Mouse (Mus musculus) neural tube, embryonic 10.5 days (tissue): ENCODE measurements around the gene Gm36028.
A peak's percentile ranks its signal among the peaks of the same experiment; 100 is the strongest.

Experiments
- DNase-seq: peaks from one replicate; pipeline ENCODE4 v3.0.0-alpha.2; 2017; ENCODE audit warnings: low spot score; ENCODE audit errors: extremely low spot score

Gm36028 gene

GRCm38 (mm10) chr16:37809623-37809992, 51.3 kb downstream of the Gm36028 start:
- DNase-seq, result no peak

GRCm38 (mm10) chr16:37808866-37809622, 51.9 kb downstream of the Gm36028 start:
- peak; percentile 43 for DNase-seq

- no peak for DNase-seq
Observed at GRCm38 (mm10) chr16:37807269-37807668, 53.7 kb downstream of the Gm36028 start.

GRCm38 (mm10) chr16:37805746-37806495, 55.0 kb downstream of the Gm36028 start:
- no peak for DNase-seq

- DNase-seq, result no peak
Observed at GRCm38 (mm10) chr16:37803387-37803950, 57.5 kb downstream of the Gm36028 start.

- DNase-seq, result peak; percentile 49
Observed at GRCm38 (mm10) chr16:37802686-37803295, 58.2 kb downstream of the Gm36028 start.

- DNase-seq, result no peak
Observed at GRCm38 (mm10) chr16:37801097-37801496, 59.8 kb downstream of the Gm36028 start.
